Mouse (Mus musculus) brain, embryonic 14.5 days (tissue): ENCODE results near the gene Cox4i2.

ENCODE experiments used
- CTCF ChIP-seq: fragments of 200-500 bp; IDR thresholded peaks from 2 replicates; pipeline ENCODE4 v1.5.1; 2012; ENCODE audit warnings: inconsistent platforms, mild to moderate bottlenecking, moderate library complexity, borderline replicate concordance; ENCODE audit not compliant: insufficient read depth, insufficient read length; ENCODE audit errors: extremely low read depth
- POLR2A ChIP-seq: fragments of 200-500 bp; IDR thresholded peaks from 2 replicates; pipeline ENCODE4 v1.6.1; 2012; ENCODE audit warnings: mild to moderate bottlenecking, inconsistent platforms, borderline replicate concordance; ENCODE audit not compliant: poor library complexity, insufficient read depth, insufficient read length, severe bottlenecking; ENCODE audit errors: extremely low read depth

DNA sequence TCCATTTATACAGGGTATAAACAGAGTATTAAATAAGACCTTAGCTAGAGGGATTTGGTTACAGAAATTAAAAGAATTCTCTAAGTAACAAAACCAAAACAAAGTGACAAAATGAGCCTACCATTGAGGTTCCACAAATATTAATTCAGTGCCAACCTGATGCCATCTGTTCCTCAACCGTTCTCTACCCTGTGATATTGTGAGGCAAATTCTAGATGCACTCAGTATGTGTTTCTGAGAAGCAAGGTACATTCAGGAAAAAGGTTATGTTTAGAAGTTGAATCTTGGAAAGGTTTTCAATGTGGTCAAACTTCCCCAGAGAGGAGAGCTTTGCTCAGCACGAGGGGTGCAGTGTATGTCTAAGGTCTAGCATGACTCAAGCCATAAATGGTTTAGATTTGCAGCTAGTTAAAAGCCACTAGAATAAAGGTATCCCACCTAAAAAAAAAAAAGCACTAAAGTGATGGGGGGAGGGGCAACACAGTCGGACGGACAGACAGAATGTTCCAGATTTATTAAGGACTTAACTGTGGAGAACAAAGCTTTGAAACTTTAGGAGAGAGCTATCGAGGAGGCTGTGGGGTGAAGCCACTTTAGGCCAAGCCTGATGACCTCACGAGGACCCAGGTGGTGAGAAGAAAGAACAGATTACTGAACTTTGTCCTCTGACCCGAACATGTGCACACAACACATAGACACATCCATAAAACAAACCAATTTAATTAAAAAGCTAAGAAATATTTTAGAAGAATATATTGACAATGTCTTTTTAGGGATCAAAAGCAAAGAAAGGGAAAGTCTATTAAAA is 46.2 kb downstream of the Cox4i2 start:
- TF ChIP-seq POLR2A = no peak
- TF ChIP-seq CTCF = no peak
